Comparison of ENCODE assay signal across 19 mouse cellular contexts in the genomic region with DNA sequence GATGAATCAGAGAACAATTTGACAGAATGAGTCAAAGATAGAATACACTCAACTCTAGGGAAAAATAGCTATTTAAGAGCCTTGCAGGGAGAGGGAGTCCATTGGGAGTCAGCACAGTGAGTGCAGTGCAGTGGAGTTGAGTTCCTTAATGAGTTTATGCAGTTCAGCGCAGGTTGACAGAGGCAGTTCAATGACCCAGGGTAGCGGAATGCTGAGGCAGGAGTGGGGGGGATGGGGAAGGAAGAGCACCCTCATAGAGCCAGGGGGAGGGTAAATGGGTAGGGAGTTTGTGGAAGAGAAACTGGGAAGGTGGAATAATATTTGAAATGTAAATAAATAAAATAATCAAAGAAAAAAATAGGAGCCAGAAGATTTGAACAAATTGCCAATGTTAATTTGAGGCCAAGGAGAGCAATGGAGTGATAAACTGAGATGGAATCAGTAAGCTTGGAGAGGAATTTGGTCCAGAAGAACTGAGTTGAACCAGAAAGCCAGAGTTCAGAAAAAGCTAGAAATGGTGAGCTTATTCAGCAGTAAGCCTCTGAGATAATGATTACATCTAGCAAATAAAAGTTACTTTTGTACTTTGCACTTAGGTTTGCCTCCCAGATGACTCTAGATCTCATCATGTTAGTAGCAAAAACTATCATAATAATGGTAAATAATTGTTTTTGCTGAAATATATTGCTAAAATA.
"Had no signal": no experiment of that assay in that cellular context is flagged by ENCODE, and none has a peak within 500 bp of the region (broad histone marks: within the 10 kb centered on the region; RNA-seq: fewer than 3 reads in every experiment).

No protein-coding gene starts in this region.

- ATAC-seq: intestine, embryonic 15.5 days; liver, postnatal 0 days; lung, postnatal 0 days; midbrain, embryonic 13.5 days; midbrain, embryonic 16.5 days had no signal

- H3K4me1 ChIP-seq: intestine, embryonic 15.5 days; limb, embryonic 10.5 days; limb, embryonic 13.5 days; megakaryocyte, embryonic 14.5 days; midbrain, embryonic 10.5 days; midbrain, embryonic 13.5 days; neural tube, embryonic 13.5 days had no signal

- H3K27ac ChIP-seq: intestine, embryonic 15.5 days; kidney, postnatal 0 days; limb, embryonic 10.5 days; limb, embryonic 13.5 days; liver, embryonic 14.5 days; midbrain, embryonic 10.5 days; midbrain, embryonic 13.5 days; neural tube, embryonic 13.5 days had no signal

- H3K4me3 ChIP-seq: intestine, embryonic 15.5 days; limb, embryonic 10.5 days; limb, embryonic 13.5 days; megakaryocyte, embryonic 14.5 days; midbrain, embryonic 10.5 days; midbrain, embryonic 13.5 days; myocyte; neural tube, embryonic 13.5 days had no signal

- H3K4me2 ChIP-seq: intestine, embryonic 15.5 days; limb, embryonic 13.5 days; liver, embryonic 11.5 days; lung, embryonic 14.5 days; midbrain, embryonic 13.5 days; neural tube, embryonic 13.5 days had no signal

- DNase-seq: liver, postnatal 0 days; lung, embryonic 14.5 days; lung, postnatal 36 days; retina, postnatal 1 day; thymus, adult 18-20 months; thymus, postnatal 36 days had no signal

- H3K9me3 ChIP-seq: intestine, embryonic 15.5 days; limb, embryonic 10.5 days; limb, embryonic 13.5 days; megakaryocyte, embryonic 14.5 days; midbrain, embryonic 10.5 days; midbrain, embryonic 13.5 days; neural tube, embryonic 13.5 days had no signal

- H3K9ac ChIP-seq: intestine, embryonic 15.5 days; limb, embryonic 13.5 days; liver, embryonic 14.5 days; liver, postnatal 0 days; lung, embryonic 14.5 days; midbrain, embryonic 13.5 days; neural tube, embryonic 13.5 days had no signal

- H3K27me3 ChIP-seq: intestine, embryonic 15.5 days; limb, embryonic 13.5 days; megakaryocyte, embryonic 14.5 days; midbrain, embryonic 13.5 days; neural tube, embryonic 13.5 days had no signal

- H3K36me3 ChIP-seq: intestine, embryonic 15.5 days; limb, embryonic 10.5 days; limb, embryonic 13.5 days; midbrain, embryonic 10.5 days; midbrain, embryonic 13.5 days; neural tube, embryonic 13.5 days had no signal
